Mouse (Mus musculus): ENCODE results near the gene Dand5.

Dand5 gene

GRCm38 (mm10) chr8:84783919-84784581, 38.6 kb downstream of the Dand5 start:
- Histone ChIP-seq H3K4me3 (replicated peaks; ENCODE audit: low read length) (peak overlapping the region; percentile 60), H3K36me3 (ENCODE audit: insufficient read depth, low read length) (no peaks in the 10 kb centered on the region), H3K9me3 (ENCODE audit: low read length) (no peaks in the 10 kb centered on the region), H3K4me1 (replicated peaks; ENCODE audit: low read depth, low read length) (peaks cover 59% of the 10 kb centered on the region), H3K27me3 (ENCODE audit: insufficient read depth, low read length) (peaks cover 98% of the 10 kb centered on the region)
- no peak for TF ChIP-seq NANOG (IDR thresholded peaks at IDR 0.05; ENCODE audit: borderline replicate concordance, low read length)
- no peak for TF ChIP-seq POU5F1 (IDR thresholded peaks at IDR 0.05; ENCODE audit: borderline replicate concordance, low read length)
- no peak for TF ChIP-seq CTCF (conservative IDR thresholded peaks at IDR 0.05; ENCODE audit: low read length)

- Histone ChIP-seq H3K4me3 (replicated peaks; ENCODE audit: low read length) (no peak overlapping the region), H3K9me3 (ENCODE audit: low read length) (no peaks in the 10 kb centered on the region), H3K36me3 (ENCODE audit: insufficient read depth, low read length) (no peaks in the 10 kb centered on the region), H3K27me3 (ENCODE audit: insufficient read depth, low read length) (peaks cover 98% of the 10 kb centered on the region), H3K4me1 (replicated peaks; ENCODE audit: low read depth, low read length) (peaks cover 60% of the 10 kb centered on the region)
- no peak for TF ChIP-seq POU5F1 (IDR thresholded peaks at IDR 0.05; ENCODE audit: borderline replicate concordance, low read length)
- TF ChIP-seq CTCF (conservative IDR thresholded peaks at IDR 0.05; ENCODE audit: low read length), result no peak
- no peak for TF ChIP-seq NANOG (IDR thresholded peaks at IDR 0.05; ENCODE audit: borderline replicate concordance, low read length)
Measured at GRCm38 (mm10) chr8:84783198-84783918, 39.3 kb downstream of the Dand5 start.

- Histone ChIP-seq H3K36me3 (ENCODE audit: insufficient read depth, low read length) (no peaks in the 10 kb centered on the region), H3K4me3 (replicated peaks; ENCODE audit: low read length) (no peak overlapping the region), H3K4me1 (replicated peaks; ENCODE audit: low read depth, low read length) (peaks cover 59% of the 10 kb centered on the region), H3K27me3 (ENCODE audit: insufficient read depth, low read length) (peaks cover 98% of the 10 kb centered on the region), H3K9me3 (ENCODE audit: low read length) (no peaks in the 10 kb centered on the region)
- TF ChIP-seq NANOG (IDR thresholded peaks at IDR 0.05; ENCODE audit: borderline replicate concordance, low read length) (no peak), CTCF (conservative IDR thresholded peaks at IDR 0.05; ENCODE audit: low read length) (no peak), POU5F1 (IDR thresholded peaks at IDR 0.05; ENCODE audit: borderline replicate concordance, low read length) (no peak)
Measured at GRCm38 (mm10) chr8:84782680-84783079, 39.9 kb downstream of the Dand5 start.

GRCm38 (mm10) chr8:84781686-84782505, 40.7 kb downstream of the Dand5 start:
- Histone ChIP-seq H3K27me3 (ENCODE audit: insufficient read depth, low read length) (peaks cover 98% of the 10 kb centered on the region), H3K4me1 (replicated peaks; ENCODE audit: low read depth, low read length) (peaks cover 64% of the 10 kb centered on the region), H3K9me3 (ENCODE audit: low read length) (no peaks in the 10 kb centered on the region), H3K36me3 (ENCODE audit: insufficient read depth, low read length) (no peaks in the 10 kb centered on the region), H3K4me3 (replicated peaks; ENCODE audit: low read length) (no peak overlapping the region)
- no peak for TF ChIP-seq NANOG (IDR thresholded peaks at IDR 0.05; ENCODE audit: borderline replicate concordance, low read length)
- TF ChIP-seq POU5F1 (IDR thresholded peaks at IDR 0.05; ENCODE audit: borderline replicate concordance, low read length), result no peak
- TF ChIP-seq CTCF (conservative IDR thresholded peaks at IDR 0.05; ENCODE audit: low read length), result no peak

GRCm38 (mm10) chr8:84780949-84781680, 41.5 kb downstream of the Dand5 start:
- H3K9me3 ChIP-seq (ENCODE audit: low read length), result no peaks in the 10 kb centered on the region
- peaks cover 97% of the 10 kb centered on the region for H3K27me3 ChIP-seq (ENCODE audit: insufficient read depth, low read length)
- H3K4me1 ChIP-seq (replicated peaks; ENCODE audit: low read depth, low read length), result peaks cover 63% of the 10 kb centered on the region

GRCm38 (mm10) chr8:84780225-84780555, 42.4 kb downstream of the Dand5 start:
- H3K27me3 ChIP-seq (ENCODE audit: insufficient read depth, low read length), result peaks cover 97% of the 10 kb centered on the region
- H3K9me3 ChIP-seq (ENCODE audit: low read length), result no peaks in the 10 kb centered on the region
- H3K4me3 ChIP-seq (replicated peaks; ENCODE audit: low read length), result 0 out of 2 replicates have a peak overlapping the region, but pooled peaks have one; percentile 5
- TF ChIP-seq CTCF (conservative IDR thresholded peaks at IDR 0.05; ENCODE audit: low read length), result no peak
- no peak for TF ChIP-seq POU5F1 (IDR thresholded peaks at IDR 0.05; ENCODE audit: borderline replicate concordance, low read length)
- H3K4me1 ChIP-seq (replicated peaks; ENCODE audit: low read depth, low read length), result peaks cover 63% of the 10 kb centered on the region
- H3K36me3 ChIP-seq (ENCODE audit: insufficient read depth, low read length), result no peaks in the 10 kb centered on the region

More at GRCm38 (mm10) chr8:84780949-84781680, 41.5 kb downstream of the Dand5 start:
- no peak for TF ChIP-seq POU5F1 (IDR thresholded peaks at IDR 0.05; ENCODE audit: borderline replicate concordance, low read length)
- TF ChIP-seq NANOG (IDR thresholded peaks at IDR 0.05; ENCODE audit: borderline replicate concordance, low read length), result no peak
- no peak for TF ChIP-seq CTCF (conservative IDR thresholded peaks at IDR 0.05; ENCODE audit: low read length)
- Histone ChIP-seq H3K4me3 (replicated peaks; ENCODE audit: low read length) (no peak overlapping the region), H3K36me3 (ENCODE audit: insufficient read depth, low read length) (no peaks in the 10 kb centered on the region)

GRCm38 (mm10) chr8:84779519-84780224, 43.0 kb downstream of the Dand5 start:
- Histone ChIP-seq H3K9me3 (ENCODE audit: low read length) (no peaks in the 10 kb centered on the region), H3K36me3 (ENCODE audit: insufficient read depth, low read length) (no peaks in the 10 kb centered on the region), H3K4me1 (replicated peaks; ENCODE audit: low read depth, low read length) (peaks cover 63% of the 10 kb centered on the region), H3K4me3 (replicated peaks; ENCODE audit: low read length) (0 out of 2 replicates have a peak overlapping the region, but pooled peaks have one; percentile 5), H3K27me3 (ENCODE audit: insufficient read depth, low read length) (peaks cover 97% of the 10 kb centered on the region)
- TF ChIP-seq POU5F1 (IDR thresholded peaks at IDR 0.05; ENCODE audit: borderline replicate concordance, low read length), result no peak
- no peak for TF ChIP-seq CTCF (conservative IDR thresholded peaks at IDR 0.05; ENCODE audit: low read length)
- TF ChIP-seq NANOG (IDR thresholded peaks at IDR 0.05; ENCODE audit: borderline replicate concordance, low read length), result no peak
